Mouse (Mus musculus) heart, embryonic 14.5 days (tissue): ENCODE measurements at regions not wholly inside any gene's neighbourhood (a gene's known extent, or its start where the extent isn't known, plus 50 kb on each side); places are given as distances from the start of the nearest gene placed in this dataset.

Experiments used
- ATAC-seq: fragments of 200-750 bp; cut with Nextera tagmentation; 2 replicates; pipeline ENCODE4 v1.8.0; 2017; ENCODE audit warnings: low read depth, moderate TSS enrichment; ENCODE audit not compliant: insufficient number of reproducible peaks, insufficient read depth, low FRiP score
- H3K27ac ChIP-seq, 2 experiments: fragments of 200-500 bp in 1 of 2; fragments of 300-500 bp in 1 of 2; sonication (generic) in 1 of 2; replicated peaks in 1 of 2; 2 replicates each; pipeline ENCODE4 v1.5.1; 2012 to 2014; ENCODE audit warnings: low read depth in 2 of 2, low read length in 2 of 2, control low read depth in 1 of 2, mild to moderate bottlenecking in 1 of 2, mixed read lengths in 1 of 2; ENCODE audit not compliant: control insufficient read depth in 1 of 2, insufficient read depth in 1 of 2
- H3K27me3 ChIP-seq: fragments of 300-500 bp; sonication (generic); 2 replicates; pipeline ENCODE4 v1.6.1; 2014; ENCODE audit warnings: mild to moderate bottlenecking, low read length, control low read depth; ENCODE audit not compliant: control insufficient read depth, insufficient read depth
- H3K36me3 ChIP-seq: fragments of 300-500 bp; sonication (generic); 2 replicates; pipeline ENCODE4 v1.6.1; 2014; ENCODE audit warnings: mild to moderate bottlenecking, control low read depth, low read length, mixed read lengths; ENCODE audit not compliant: control insufficient read depth, insufficient read depth
- H3K4me1 ChIP-seq, 2 experiments: fragments of 200-500 bp in 1 of 2; fragments of 300-500 bp in 1 of 2; sonication (generic) in 1 of 2; 2 replicates each; pipeline ENCODE4 v1.6.1; 2012 to 2014; ENCODE audit warnings: low read length in 2 of 2, control low read depth in 1 of 2, mixed read lengths in 1 of 2; ENCODE audit not compliant: control insufficient read depth in 2 of 2, insufficient read depth in 2 of 2
- H3K4me2 ChIP-seq: fragments of 300-500 bp; sonication (generic); 2 replicates; pipeline ENCODE4 v1.6.1; 2014; ENCODE audit warnings: mild to moderate bottlenecking, low read length
- H3K4me3 ChIP-seq, 2 experiments: fragments of 200-500 bp in 1 of 2; fragments of 300-500 bp in 1 of 2; sonication (generic) in 1 of 2; 2 replicates each; pipeline ENCODE4 v1.5.1; 2012 to 2014; ENCODE audit warnings: low read length in 2 of 2, mild to moderate bottlenecking in 2 of 2, control low read depth in 1 of 2, low read depth in 1 of 2, moderate library complexity in 1 of 2; ENCODE audit not compliant: control insufficient read depth in 1 of 2, insufficient read depth in 1 of 2
- H3K9ac ChIP-seq: fragments of 300-500 bp; sonication (generic); 2 replicates; pipeline ENCODE4 v1.6.1; 2014; ENCODE audit warnings: mild to moderate bottlenecking, low read length
- H3K9me3 ChIP-seq: fragments of 300-500 bp; sonication (generic); 2 replicates; pipeline ENCODE4 v1.6.1; 2016; ENCODE audit warnings: low read length, control low read depth; ENCODE audit not compliant: control insufficient read depth
- WGBS: fragments of 180-500 bp; shearing (Covaris S2); extraction: QIAGEN DNeasy Blood & Tissue Kit; methylation state at CpG from one replicate; pipeline ENCODE4 v1.1.7; 2014; 5-methylcytosine and 5-hydroxymethylcytosine counted together

GRCm38 (mm10) chr13:54309354-54309753, 61.8 kb upstream of the Cplx2 start:
- no peak overlapping the region for H3K9ac ChIP-seq
- H3K9me3 ChIP-seq, result no peaks in the 10 kb centered on the region
- no peaks in the 10 kb centered on the region for H3K27me3 ChIP-seq
- peaks cover 21 to 43% of the 10 kb centered on the region in 2 experiments for H3K4me1 ChIP-seq
- ATAC-seq, result no peak
- H3K4me2 ChIP-seq, result no peak overlapping the region
- 23% methylated on average over 5 of the region's 5 CpGs for WGBS
- H3K27ac ChIP-seq, result no peak overlapping the region
- no peak overlapping the region for H3K4me3 ChIP-seq
- H3K36me3 ChIP-seq, result no peaks in the 10 kb centered on the region

GRCm38 (mm10) chr13:54310144-54310543, 61.0 kb upstream of the Cplx2 start:
- Histone ChIP-seq H3K9ac (no peak overlapping the region), H3K4me2 (no peak overlapping the region), H3K36me3 (no peaks in the 10 kb centered on the region), H3K27me3 (no peaks in the 10 kb centered on the region), H3K4me3 (no peak overlapping the region), H3K4me1 (peaks cover 21 to 43% of the 10 kb centered on the region in 2 experiments), H3K27ac (no peak overlapping the region), H3K9me3 (no peaks in the 10 kb centered on the region)
- WGBS, result 58% methylated on average over 4 of the region's 4 CpGs
- ATAC-seq, result no peak

DNA sequence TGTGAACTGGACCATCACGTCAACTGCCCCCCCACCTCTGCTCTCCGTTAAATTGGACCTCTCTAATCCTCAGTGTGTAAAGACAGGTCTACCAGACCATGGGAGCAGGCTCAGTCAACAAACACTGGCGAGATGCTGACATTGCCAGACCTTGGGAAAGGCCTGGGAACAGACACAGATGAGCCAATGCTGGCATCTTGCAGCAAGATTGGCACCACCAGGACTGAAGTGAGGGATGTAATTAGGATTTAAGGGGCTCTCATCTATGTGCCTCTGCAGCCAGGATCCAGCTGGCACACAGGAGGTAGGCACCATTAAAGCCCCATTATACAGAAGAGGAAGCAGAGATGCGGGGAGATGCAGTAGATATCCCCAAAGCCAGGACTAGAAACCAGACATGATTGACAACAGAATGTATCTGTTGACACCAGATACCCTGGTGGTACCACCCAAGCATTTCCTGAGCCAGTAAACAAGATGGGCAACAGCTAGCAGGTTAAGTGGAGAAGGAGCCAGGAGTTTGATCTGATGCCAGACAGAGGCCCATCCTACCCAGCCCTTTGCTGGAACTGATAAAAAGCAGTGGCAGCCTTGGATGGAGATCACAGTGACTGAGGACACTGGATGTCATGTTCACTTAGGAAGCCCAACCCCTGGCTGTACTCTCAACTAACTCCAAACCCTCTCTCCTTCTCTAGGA, 59.7 kb upstream of the Cplx2 start:
- no peak overlapping the region for H3K4me2 ChIP-seq
- H3K36me3 ChIP-seq, result no peaks in the 10 kb centered on the region
- no peak overlapping the region for H3K27ac ChIP-seq
- no peak overlapping the region for H3K9ac ChIP-seq
- H3K9me3 ChIP-seq, result no peaks in the 10 kb centered on the region
- no peaks in the 10 kb centered on the region for H3K27me3 ChIP-seq
- peaks cover 21 to 43% of the 10 kb centered on the region in 2 experiments for H3K4me1 ChIP-seq
- ATAC-seq, result no peak
- WGBS, result 92% methylated on average over 4 of the region's 4 CpGs
- H3K4me3 ChIP-seq, result no peak overlapping the region

DNA sequence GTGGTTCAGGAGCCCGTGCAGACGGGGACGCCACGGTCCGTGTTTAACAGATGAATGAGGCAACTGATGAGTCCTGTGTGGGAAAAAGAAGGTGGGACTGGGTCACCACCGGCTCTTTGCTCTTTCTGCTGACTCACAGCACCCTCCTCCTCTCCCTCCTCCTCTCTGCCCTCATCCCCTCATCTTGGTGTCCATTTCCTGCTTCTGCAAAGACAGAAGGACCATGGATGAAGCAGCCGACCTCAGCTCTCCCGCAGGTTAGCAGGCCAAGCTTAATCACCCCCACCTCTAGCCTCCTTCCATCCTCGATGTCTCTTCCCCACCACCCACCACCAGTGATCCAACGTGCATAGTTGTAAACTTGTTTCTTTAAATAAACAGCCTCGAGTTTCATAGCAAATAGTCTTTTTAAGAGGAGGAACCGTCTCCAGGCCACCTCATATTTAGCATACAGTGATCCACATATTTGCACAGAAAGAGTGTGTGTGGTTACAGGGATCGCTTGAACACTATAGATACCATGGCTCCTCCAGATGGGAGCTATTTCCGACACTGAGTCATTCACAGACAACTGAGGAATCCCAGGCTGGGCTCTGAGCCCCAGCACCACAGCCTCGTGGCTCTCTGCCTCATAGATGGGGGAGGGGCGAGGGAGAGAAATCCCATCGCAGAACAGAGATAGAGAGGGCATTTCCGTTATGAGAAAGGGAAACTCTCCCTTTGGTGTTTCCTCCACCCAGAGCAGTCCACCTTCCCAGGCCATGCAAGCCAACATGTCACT, 58.6 kb upstream of the Cplx2 start:
- 34% methylated on average over 18 of the region's 18 CpGs for WGBS
- peak; percentile 52 for ATAC-seq
- Histone ChIP-seq H3K9ac (no peak overlapping the region), H3K4me1 (peaks cover 18 to 35% of the 10 kb centered on the region in 2 experiments), H3K27ac (peak overlapping the region; percentile 60 to 66), H3K36me3 (no peaks in the 10 kb centered on the region), H3K4me2 (peak overlapping the region; percentile 41), H3K9me3 (no peaks in the 10 kb centered on the region), H3K27me3 (no peaks in the 10 kb centered on the region), H3K4me3 (no peak overlapping the region)

DNA sequence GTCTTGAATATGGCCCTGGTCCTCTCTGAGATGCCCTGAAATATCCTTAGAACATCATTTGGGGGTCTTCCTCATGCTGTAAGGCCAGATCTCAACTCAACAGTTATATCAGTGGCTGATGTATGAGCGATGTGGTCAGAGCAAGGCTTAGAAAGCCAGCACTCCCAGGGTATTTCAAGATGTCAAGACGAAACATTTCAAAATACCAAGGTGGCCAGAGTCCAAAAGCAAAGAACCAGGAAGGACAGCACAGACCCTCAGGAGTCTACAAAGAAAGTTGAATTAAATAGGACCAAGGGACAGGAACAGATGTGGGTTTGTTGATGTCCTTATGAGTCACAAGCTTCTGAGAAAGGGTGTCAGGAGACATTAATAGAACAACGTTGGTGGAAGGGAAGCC, 55.8 kb upstream of the Cplx2 start:
- Histone ChIP-seq H3K36me3 (no peaks in the 10 kb centered on the region), H3K9me3 (no peaks in the 10 kb centered on the region), H3K27ac (no peak overlapping the region), H3K4me1 (peaks cover 21 to 24% of the 10 kb centered on the region in 2 experiments), H3K27me3 (no peaks in the 10 kb centered on the region), H3K4me3 (no peak overlapping the region), H3K4me2 (no peak overlapping the region), H3K9ac (no peak overlapping the region)
- 74% methylated on average over 3 of the region's 3 CpGs for WGBS
- no peak for ATAC-seq

DNA sequence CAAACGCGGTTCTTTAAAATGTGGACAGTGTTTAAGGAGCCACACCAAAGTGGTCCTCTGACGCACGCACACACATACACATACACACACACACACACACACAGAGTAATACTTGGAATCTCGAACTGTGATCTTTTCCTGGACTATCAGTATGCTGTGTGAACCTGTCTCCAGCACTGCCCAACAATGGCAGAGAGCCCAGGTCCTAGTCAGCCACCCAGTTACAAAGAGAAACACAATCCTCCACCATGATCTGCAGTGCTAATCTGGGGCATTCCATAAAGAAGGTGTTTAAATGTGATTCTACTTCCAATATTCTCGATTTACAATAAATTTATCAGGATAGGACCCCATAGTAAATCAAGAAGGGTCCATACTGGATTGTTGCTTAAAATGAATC, 54.2 kb upstream of the Cplx2 start:
- Histone ChIP-seq H3K9me3 (no peaks in the 10 kb centered on the region), H3K9ac (no peak overlapping the region), H3K27ac (no peak overlapping the region), H3K4me1 (peaks cover 19 to 20% of the 10 kb centered on the region in 2 experiments), H3K4me3 (no peak overlapping the region), H3K27me3 (no peaks in the 10 kb centered on the region), H3K36me3 (no peaks in the 10 kb centered on the region), H3K4me2 (no peak overlapping the region)
- 84% methylated on average over 6 of the region's 6 CpGs for WGBS
- ATAC-seq, result no peak

DNA sequence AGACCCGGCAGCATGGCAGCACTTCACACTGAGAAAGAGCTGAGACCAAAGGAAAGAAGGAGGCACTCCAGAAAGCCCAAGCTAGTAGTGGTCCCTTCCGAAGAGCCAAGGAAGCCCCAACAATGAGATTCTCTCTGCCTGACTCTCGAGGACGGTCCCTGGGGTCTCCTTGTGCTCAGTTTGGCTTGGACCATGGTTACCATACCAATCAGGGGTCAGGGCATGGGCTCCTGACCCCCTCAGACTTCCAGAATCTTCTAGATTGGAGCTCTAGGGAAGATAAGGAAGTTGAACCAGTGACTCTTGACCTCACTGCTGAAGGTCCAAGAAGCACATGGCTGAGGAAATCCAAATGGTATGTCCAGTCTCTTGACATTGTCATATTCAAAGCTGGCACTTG, 53.0 kb upstream of the Cplx2 start:
- H3K27me3 ChIP-seq, result no peaks in the 10 kb centered on the region
- no peaks in the 10 kb centered on the region for H3K9me3 ChIP-seq
- peaks cover 8% of the 10 kb centered on the region in 2 experiments for H3K4me1 ChIP-seq
- no peaks in the 10 kb centered on the region for H3K36me3 ChIP-seq
- H3K4me3 ChIP-seq, result no peak overlapping the region
- no peak overlapping the region for H3K27ac ChIP-seq
- H3K9ac ChIP-seq, result no peak overlapping the region
- no peak for ATAC-seq
- no peak overlapping the region for H3K4me2 ChIP-seq
- 78% methylated on average over 4 of the region's 4 CpGs for WGBS
